Mouse (Mus musculus) ES-E14 (cell line): ENCODE measurements around the gene Nbdy. TPM values are rescaled to one million over a fixed set of nuclear protein-coding genes. Genes with fewer than 3 reads are reported as not detected.

Source experiments
- DNase-seq: peaks from one replicate; pipeline ENCODE4 v3.0.0-alpha.2; 2013; ENCODE audit warnings: low read depth, low spot score
- H3K27ac ChIP-seq: 2 replicates; pipeline ENCODE4 v1.5.1; 2012; ENCODE audit warnings: low read depth, mild to moderate bottlenecking, low read length, moderate library complexity, mixed read lengths; ENCODE audit not compliant: poor library complexity, insufficient read depth, severe bottlenecking
- H3K36me3 ChIP-seq: 2 replicates; pipeline ENCODE4 v1.6.1; 2012; ENCODE audit warnings: mild to moderate bottlenecking, low read length, moderate library complexity, mixed read lengths; ENCODE audit not compliant: control insufficient read depth, poor library complexity, insufficient read depth, severe bottlenecking
- H3K4me1 ChIP-seq, 2 experiments: fragments of 150-350 bp in 1 of 2; sonication (generic) in 1 of 2; 2 replicates each; pipeline ENCODE4 v1.6.1; 2012; ENCODE audit warnings: low read length in 2 of 2, mild to moderate bottlenecking in 1 of 2, mixed read lengths in 1 of 2; ENCODE audit not compliant: control insufficient read depth in 2 of 2, insufficient read depth in 2 of 2, poor library complexity in 1 of 2
- H3K4me3 ChIP-seq, 2 experiments: fragments of 150-350 bp in 1 of 2; sonication (generic) in 1 of 2; 2 replicates each; pipeline ENCODE4 v1.5.1; 2012; ENCODE audit warnings: low read length in 2 of 2, low read depth in 1 of 2, mild to moderate bottlenecking in 1 of 2, mixed read lengths in 1 of 2; ENCODE audit not compliant: insufficient read depth in 1 of 2, poor library complexity in 1 of 2, severe bottlenecking in 1 of 2
- H3K9ac ChIP-seq: 2 replicates; pipeline ENCODE4 v1.6.1; 2012; ENCODE audit warnings: low read depth, mild to moderate bottlenecking, low read length, mixed read lengths; ENCODE audit not compliant: poor library complexity, insufficient read depth, severe bottlenecking
- H3K9me3 ChIP-seq: fragments of 150-350 bp; sonication (generic); 2 replicates; pipeline ENCODE4 v1.6.1; 2012; ENCODE audit warnings: low read depth, mild to moderate bottlenecking, low read length; ENCODE audit not compliant: control insufficient read depth, insufficient read depth
- CHD2 ChIP-seq: IDR thresholded peaks from 2 replicates; pipeline ENCODE4 v1.6.1; 2014; ENCODE audit warnings: mild to moderate bottlenecking, low read depth, low read length, inconsistent platforms
- HCFC1 ChIP-seq: IDR thresholded peaks from 2 replicates; pipeline ENCODE4 v1.6.1; 2012; ENCODE audit warnings: low read length, inconsistent platforms, borderline replicate concordance; ENCODE audit not compliant: insufficient read depth
- MAFK ChIP-seq: IDR thresholded peaks from 2 replicates; pipeline ENCODE4 v1.6.1; 2014; ENCODE audit warnings: mild to moderate bottlenecking, low read depth, low read length, inconsistent platforms; ENCODE audit not compliant: insufficient read depth
- ZC3H11A ChIP-seq: IDR thresholded peaks from 2 replicates; pipeline ENCODE4 v1.6.1; 2012; ENCODE audit warnings: low read depth, mild to moderate bottlenecking, inconsistent platforms, low read length, borderline replicate concordance
- ZNF384 ChIP-seq: IDR thresholded peaks from 2 replicates; pipeline ENCODE4 v1.6.1; 2012; ENCODE audit warnings: low read depth, low read length, inconsistent platforms
- in situ Hi-C, 2 experiments: fragments of 600-800 bp; cut with MboI; formaldehyde crosslinking; loops; one replicate each; pipeline ENCODE4 v1.15.1; 2025; ENCODE audit warnings: low sequenced_read_pairs in 2 of 2, inconsistent platforms in 1 of 2; ENCODE audit not compliant: unreplicated experiment in 2 of 2
- total RNA-seq: library from RNA; depleted of rRNA; stranded (reverse); fragments of 300-350 nt; gene quantifications from 2 replicates; pipeline ENCODE4 v1.2.3, GENCODE M21; 2012; rRNA removed

Gene Nbdy
- total RNA-seq, 1 experiment, result 18.1 TPM

DNA sequence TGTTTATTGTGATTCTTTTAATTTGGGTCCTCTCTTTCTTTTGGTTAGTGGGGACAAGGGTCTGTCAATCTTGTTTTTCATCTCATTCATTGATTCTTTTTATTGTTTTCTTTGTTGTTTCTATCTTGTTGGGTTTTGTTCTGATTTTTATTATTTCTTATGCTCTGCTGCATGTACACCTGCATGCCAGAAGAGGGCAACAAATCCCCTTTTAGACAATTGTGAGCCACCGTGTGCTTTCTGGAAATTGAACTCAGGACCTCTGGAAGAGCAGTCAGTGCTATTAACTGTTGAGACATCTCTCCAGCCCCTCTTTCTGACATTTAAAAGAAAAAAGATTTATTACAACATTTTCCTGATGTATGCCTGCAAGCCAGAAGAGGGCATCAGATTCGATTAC, 25.8 kb downstream of the Nbdy start:
- no peak overlapping the region for H3K4me3 ChIP-seq
- H3K27ac ChIP-seq, result no peak overlapping the region
- H3K4me1 ChIP-seq, result no peaks in the 10 kb centered on the region
- no peaks in the 10 kb centered on the region for H3K9me3 ChIP-seq
- no peak overlapping the region for H3K9ac ChIP-seq
- DNase-seq, result no peak
- no peaks in the 10 kb centered on the region for H3K36me3 ChIP-seq
- TF ChIP-seq MAFK (no peak), ZC3H11A (no peak), ZNF384 (no peak), CHD2 (no peak), HCFC1 (no peak)
- in situ Hi-C loops, result no loop called here

Other genes starting within 250 kb of the Nbdy start
- 13.1 and 20.9 TPM in 2 replicates for gene Ubqln2, start 225.4 kb upstream of the Nbdy start, total RNA-seq
- gene Cypt3, start 165.0 kb upstream of the Nbdy start, total RNA-seq, result 1.0 TPM in 1 of 2 replicates, not detected in the other
- gene Kctd12b, start 27.2 kb upstream of the Nbdy start, total RNA-seq, result 1.9 and 3.0 TPM in 2 replicates
- 3.1 and 4.4 TPM in 2 replicates for gene Spin2c, start 108.6 kb downstream of the Nbdy start, total RNA-seq